Mouse (Mus musculus): ENCODE results near the gene Vmn2r36.
"Not testable (repeated sequence)": the region's sequence is repeated elsewhere in the genome, so short reads cannot be mapped to it uniquely, and the experiment has no call there.

The Vmn2r36 gene

DNA sequence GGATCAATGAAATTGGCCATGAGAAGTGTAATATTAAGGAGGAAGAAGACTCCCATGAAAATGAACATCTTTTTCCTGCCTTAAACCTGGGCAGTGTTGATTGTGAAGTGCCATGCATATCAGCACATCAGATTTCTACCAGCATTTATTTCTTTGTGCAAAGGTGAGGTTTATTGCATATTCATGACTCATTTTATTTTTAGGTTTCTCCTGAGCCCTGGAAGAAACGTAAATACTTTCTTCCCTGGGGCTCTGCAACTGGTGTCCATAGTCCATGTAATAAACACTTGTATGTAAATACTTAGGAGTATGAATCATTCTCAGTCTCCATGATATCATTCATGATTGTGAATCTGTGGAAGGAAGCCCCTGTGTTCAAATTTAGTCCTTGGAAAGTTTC, at the start of gene Vmn2r36:
Gene Vmn2r36, minus strand, starts transcription at position 101 of the 400 bp plus-strand sequence.
- not testable (repeated sequence) for DNase-seq
